Mouse (Mus musculus) olfactory bulb, adult 2 months (tissue): ENCODE results near the gene Col4a1. TPM values are rescaled to one million over a fixed set of nuclear protein-coding genes. Genes with fewer than 3 reads are reported as not detected.

ENCODE experiments used
- H3K27ac ChIP-seq: fragments of 200-500 bp; 2 replicates; pipeline ENCODE4 v1.5.1; 2012; ENCODE audit warnings: low read depth, low read length; ENCODE audit not compliant: insufficient read depth
- H3K4me1 ChIP-seq: fragments of 200-500 bp; 2 replicates; pipeline ENCODE4 v1.6.1; 2012; ENCODE audit warnings: low read length; ENCODE audit not compliant: control insufficient read depth, insufficient read depth
- H3K4me3 ChIP-seq: fragments of 200-500 bp; 2 replicates; pipeline ENCODE4 v1.5.1; 2012; ENCODE audit warnings: mild to moderate bottlenecking, low read depth, low read length, moderate library complexity; ENCODE audit not compliant: insufficient read depth
- CTCF ChIP-seq: fragments of 200-500 bp; IDR thresholded peaks from 2 replicates; pipeline ENCODE4 v1.5.1; 2012; ENCODE audit warnings: low read depth, mild to moderate bottlenecking, low read length, moderate library complexity; ENCODE audit not compliant: insufficient read depth
- POLR2A ChIP-seq: fragments of 200-500 bp; IDR thresholded peaks from 2 replicates; pipeline ENCODE4 v1.6.1; 2012; ENCODE audit warnings: mild to moderate bottlenecking, low read depth, low read length, moderate library complexity; ENCODE audit not compliant: insufficient read depth
- WGBS: fragments of 180-500 bp; shearing (Covaris S2); methylation state at CpG from one replicate; pipeline ENCODE4 v1.1.7; 2018; 5-methylcytosine and 5-hydroxymethylcytosine counted together
- polyA plus RNA-seq: library from polyadenylated mRNA; stranded (reverse); fragments of >200 nt; gene quantifications from 2 replicates; pipeline ENCODE4 v1.2.4, GENCODE M21; 2012; ENCODE audit warnings: low replicate concordance; ENCODE audit not compliant: missing spikeins, insufficient read depth, insufficient read length

Gene Col4a1
- polyA plus RNA-seq, 1 experiment: not detected

DNA sequence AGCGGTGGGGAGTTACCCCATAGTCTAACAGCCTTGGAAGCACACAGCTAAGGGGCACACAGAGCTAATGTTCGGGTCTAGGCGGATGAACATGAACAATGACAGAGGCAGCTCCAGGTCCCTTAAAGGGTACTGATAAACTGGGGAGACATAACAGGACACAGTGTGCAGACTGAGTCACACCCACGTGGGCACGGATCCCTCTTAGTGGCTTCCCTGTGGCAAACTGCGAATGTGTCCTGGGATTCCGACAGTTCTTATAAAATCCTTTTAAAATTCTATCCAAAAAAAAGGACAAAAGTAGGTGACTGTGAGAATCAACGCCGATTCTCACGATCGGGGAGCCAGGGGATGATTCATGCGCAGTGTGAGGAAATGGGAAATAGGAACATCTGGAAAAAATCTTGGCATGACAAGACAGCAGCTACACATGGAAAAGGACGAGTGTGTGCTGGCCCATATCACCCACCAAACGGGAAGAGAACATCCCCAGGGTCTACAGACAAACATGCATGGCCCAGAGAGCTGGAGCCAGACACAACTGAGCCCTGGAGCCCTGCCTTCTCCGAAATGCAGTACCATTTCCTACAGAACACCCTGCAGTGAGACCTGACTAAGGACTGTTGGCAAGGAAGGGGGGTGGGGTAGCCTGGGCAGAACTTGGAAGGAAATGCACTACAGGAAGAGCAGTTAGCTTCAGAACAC is 50.4 kb downstream of the Col4a1 start:
- 61% methylated on average over 15 of the region's 15 CpGs for WGBS
- TF ChIP-seq CTCF: no peak
- TF ChIP-seq POLR2A: no peak
- Histone ChIP-seq H3K4me3 (no peak overlapping the region), H3K4me1 (peaks cover 21% of the 10 kb centered on the region), H3K27ac (peak overlapping the region; percentile 4; the same call in 1 of the 2 replicates)

- 31% methylated on average over 10 of the region's 10 CpGs for WGBS
- Histone ChIP-seq H3K27ac (peak overlapping the region; percentile 70), H3K4me1 (peaks cover 21% of the 10 kb centered on the region), H3K4me3 (no peak overlapping the region)
- TF ChIP-seq POLR2A: no peak
- TF ChIP-seq CTCF: no peak
Observed at GRCm38 (mm10) chr8:11259832-11260615, 52.6 kb downstream of the Col4a1 start.

DNA sequence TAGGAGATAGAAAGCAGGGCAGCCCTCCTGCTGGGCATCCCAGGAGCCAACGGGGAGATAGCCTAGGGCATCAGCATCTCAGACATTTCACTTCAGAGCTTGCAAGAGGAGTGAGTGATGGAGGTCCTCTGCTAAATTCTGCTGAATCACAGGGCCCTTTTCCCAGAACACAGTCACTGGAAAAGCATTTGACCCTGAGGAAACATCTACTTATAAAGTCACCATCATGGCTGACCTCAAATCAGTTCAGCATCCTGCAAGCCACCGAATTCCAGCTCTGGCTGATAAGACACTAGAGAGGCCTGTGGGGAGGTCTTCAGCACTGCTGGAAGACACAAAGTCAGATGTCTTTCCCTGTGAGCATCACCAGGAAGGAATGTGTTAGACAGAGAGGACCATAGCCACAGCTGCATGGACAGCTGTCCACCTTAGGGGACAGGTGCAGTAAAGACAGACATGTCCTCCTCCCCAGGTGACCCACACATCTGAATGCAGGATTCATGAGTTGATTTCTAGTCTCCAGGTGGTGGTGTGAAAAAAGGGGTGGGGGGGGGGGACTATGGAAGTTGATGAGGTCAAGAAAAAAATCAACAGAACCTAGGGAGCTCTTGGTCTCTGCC is 54.0 kb downstream of the Col4a1 start:
- 90% methylated on average over 2 of the region's 2 CpGs for WGBS
- no peak overlapping the region for H3K27ac ChIP-seq

GRCm38 (mm10) chr8:11257079-11258017 is 55.3 kb downstream of the Col4a1 start:
- WGBS: 52% methylated on average over 13 of the region's 13 CpGs
- H3K4me1 ChIP-seq: peaks cover 15% of the 10 kb centered on the region
- no peak overlapping the region for H3K4me3 ChIP-seq
- TF ChIP-seq POLR2A: no peak
- no peak for TF ChIP-seq CTCF
- no peak overlapping the region for H3K27ac ChIP-seq

More for the DNA sequence above, 54.0 kb downstream of the Col4a1 start:
- TF ChIP-seq POLR2A: no peak
- no peak for TF ChIP-seq CTCF
- Histone ChIP-seq H3K4me3 (no peak overlapping the region), H3K4me1 (peaks cover 21% of the 10 kb centered on the region)

GRCm38 (mm10) chr8:11256405-11256804 is 56.2 kb downstream of the Col4a1 start:
- no peak overlapping the region for H3K27ac ChIP-seq
- no peak overlapping the region for H3K4me3 ChIP-seq
- TF ChIP-seq CTCF: no peak
- no peak for TF ChIP-seq POLR2A
- WGBS: 83% methylated on average over 7 of the region's 7 CpGs
- H3K4me1 ChIP-seq: peaks cover 14% of the 10 kb centered on the region

DNA sequence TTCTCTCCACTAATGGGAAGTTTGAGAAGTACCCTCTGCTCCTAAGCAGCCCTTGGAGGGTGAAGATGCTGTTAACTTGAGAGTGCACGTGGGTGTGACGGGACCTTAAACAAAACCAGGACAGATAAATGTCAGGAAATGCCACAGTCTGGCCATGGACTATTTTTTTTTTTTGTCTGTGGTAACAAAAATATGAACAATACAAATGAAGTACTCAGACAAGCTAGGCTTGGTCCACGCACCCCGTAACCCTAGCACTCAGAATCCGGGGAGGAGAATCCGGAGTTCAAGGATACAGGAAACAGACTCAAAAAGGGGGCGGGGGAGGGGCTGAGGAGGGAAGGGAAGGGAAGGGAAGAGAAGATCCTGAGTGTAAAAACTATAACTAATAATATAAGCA is 56.9 kb downstream of the Col4a1 start:
- WGBS: 93% methylated on average over 7 of the region's 7 CpGs
- Histone ChIP-seq H3K4me3 (no peak overlapping the region), H3K4me1 (peaks cover 14% of the 10 kb centered on the region), H3K27ac (no peak overlapping the region)
- TF ChIP-seq POLR2A: no peak
- no peak for TF ChIP-seq CTCF

DNA sequence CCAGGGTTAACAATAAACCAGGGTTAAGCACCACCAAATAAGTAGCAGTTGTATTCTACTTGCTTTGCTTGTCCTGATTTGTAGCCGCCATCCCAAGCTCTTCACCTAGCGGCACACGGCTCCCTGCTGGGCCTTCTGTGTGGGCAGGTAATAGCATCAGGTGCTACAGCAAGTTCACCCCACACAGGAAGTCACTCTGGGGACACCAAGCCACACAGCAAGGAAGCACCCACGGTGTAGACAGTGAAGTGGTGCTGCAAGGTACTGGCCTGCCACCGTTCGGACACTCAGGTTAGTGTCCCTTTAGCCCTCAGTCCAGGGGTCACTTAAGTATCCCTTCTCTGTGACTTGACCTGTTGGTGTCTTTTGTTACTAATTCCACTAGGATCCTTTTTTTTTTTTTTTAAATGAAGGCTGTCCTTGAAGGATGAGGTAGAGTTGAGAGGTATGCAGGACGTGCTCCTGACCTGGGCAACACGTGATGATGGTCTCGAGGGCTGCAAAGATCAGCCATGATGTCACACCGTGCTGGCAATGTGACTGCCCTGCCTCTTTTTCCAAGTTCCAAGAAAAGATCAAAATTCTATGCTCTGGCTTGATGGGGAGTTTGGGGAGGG is 57.6 kb downstream of the Col4a1 start:
- Histone ChIP-seq H3K27ac (no peak overlapping the region), H3K4me1 (peaks cover 12% of the 10 kb centered on the region), H3K4me3 (no peak overlapping the region)
- 89% methylated on average over 10 of the region's 10 CpGs for WGBS
- no peak for TF ChIP-seq CTCF
- TF ChIP-seq POLR2A: no peak

GRCm38 (mm10) chr8:11254510-11254909 is 58.1 kb downstream of the Col4a1 start:
- H3K27ac ChIP-seq: no peak overlapping the region
- peaks cover 13% of the 10 kb centered on the region for H3K4me1 ChIP-seq
- H3K4me3 ChIP-seq: no peak overlapping the region
- 77% methylated on average over 2 of the region's 2 CpGs for whole genome bisulfite sequencing
- TF ChIP-seq CTCF (no peak), POLR2A (no peak)
